Mouse (Mus musculus) C2C12 (cell line): ENCODE measurements around the gene Gm20696.

Experiments
- CTCF ChIP-seq: IDR thresholded peaks from one replicate; pipeline ENCODE4 v1.5.1; 2011; ENCODE audit not compliant: control insufficient read depth, insufficient read depth, insufficient read length
- MYOG ChIP-seq: IDR thresholded peaks from one replicate; pipeline ENCODE4 v1.6.1; 2011; ENCODE audit not compliant: control insufficient read depth, insufficient read length; ENCODE audit errors: extremely low read depth

- no peak for TF ChIP-seq CTCF
- TF ChIP-seq MYOG = no peak
Measured at GRCm38 (mm10) chr6:99484197-99484725, 182.3 kb downstream of the Gm20696 start.
